Mouse (Mus musculus): ENCODE data around the gene Dmkn.
"Not testable (repeated sequence)": the region's sequence is repeated elsewhere in the genome, so short reads cannot be mapped to it uniquely, and the experiment has no call there.

The Dmkn gene

DNA sequence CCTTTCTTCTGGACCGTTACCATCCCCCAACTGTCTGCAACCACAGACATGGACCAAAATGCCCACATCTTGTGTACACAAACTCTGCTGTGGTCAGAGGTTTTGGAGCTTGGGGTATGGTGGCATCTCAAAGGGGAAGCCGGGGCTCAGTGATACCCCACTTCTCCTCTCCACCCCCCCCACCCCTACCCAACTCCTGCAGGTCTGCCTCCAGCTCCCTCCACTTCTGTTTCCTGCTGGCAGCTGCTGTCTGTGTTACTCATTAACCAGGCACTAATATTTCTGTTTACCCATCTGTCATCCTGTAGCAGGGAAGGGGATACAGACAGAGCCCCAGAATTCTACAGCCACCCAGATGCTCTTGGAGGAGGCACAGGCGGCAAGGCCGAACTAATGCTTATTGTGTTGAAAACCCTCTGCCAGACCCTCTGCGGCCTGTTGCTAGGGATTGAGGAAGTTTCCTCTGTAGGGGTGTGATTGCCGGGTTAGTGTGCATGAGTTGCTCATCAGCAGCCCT lies 48.8 kb downstream of the Dmkn start:
- no peak for DNase-seq (ENCODE audit: low spot score in 2 of 2)

DNA sequence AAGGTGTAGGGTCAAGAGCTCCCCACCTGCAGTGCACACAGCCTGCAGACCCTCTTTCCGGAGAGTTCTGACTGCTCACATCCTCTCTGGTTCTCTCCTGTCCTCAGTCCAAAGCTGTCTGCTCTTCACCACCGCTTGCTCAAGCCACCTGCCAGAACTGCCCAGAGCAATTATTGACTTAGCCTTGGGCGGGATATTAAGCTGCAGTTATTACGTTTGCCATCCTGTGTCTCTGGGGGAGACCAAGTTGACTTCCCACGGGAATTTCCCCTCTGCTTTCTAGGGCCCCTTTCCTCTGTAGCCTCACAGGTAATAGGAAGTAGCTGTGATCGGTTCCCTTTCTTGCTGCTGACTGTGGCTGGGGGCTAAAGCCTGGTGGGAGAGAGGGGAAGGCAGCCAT lies 56.6 kb downstream of the Dmkn start:
- DNase-seq (ENCODE audit: low spot score in 2 of 2) = no peak

DNA sequence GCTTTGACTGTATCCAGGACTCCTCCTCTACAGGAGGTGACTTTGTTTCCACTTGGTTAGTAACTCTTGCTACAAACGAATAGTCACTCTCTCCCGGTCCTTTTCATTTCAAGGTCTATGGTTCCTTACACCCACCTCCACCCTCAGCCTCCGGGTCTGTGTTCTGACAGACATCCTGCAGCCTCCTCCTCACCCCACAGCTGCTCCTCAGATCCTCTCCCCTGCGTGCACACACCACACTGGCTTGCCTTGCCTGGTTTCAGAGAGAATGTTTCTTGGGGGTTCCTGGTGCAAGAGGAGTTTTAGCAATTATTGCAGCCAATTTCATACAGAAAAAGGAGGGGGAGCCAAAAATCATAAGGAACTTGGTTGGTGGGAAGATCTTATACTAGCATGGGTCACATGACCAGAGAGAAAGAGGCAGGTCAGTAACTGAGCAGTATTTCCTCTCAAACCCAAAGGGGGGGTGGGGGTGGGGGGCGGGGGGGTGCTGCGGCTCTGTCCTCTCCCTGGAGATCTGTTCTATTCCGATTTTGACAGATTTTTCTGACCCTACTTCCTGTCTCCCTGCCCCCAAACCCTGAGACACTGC lies 57.4 kb downstream of the Dmkn start:
- no peak for DNase-seq (ENCODE audit: low spot score in 2 of 2)

GRCm38 (mm10) chr7:30821532-30821931 lies 58.0 kb downstream of the Dmkn start:
- DNase-seq (ENCODE audit: low spot score in 2 of 2) = no peak

DNA sequence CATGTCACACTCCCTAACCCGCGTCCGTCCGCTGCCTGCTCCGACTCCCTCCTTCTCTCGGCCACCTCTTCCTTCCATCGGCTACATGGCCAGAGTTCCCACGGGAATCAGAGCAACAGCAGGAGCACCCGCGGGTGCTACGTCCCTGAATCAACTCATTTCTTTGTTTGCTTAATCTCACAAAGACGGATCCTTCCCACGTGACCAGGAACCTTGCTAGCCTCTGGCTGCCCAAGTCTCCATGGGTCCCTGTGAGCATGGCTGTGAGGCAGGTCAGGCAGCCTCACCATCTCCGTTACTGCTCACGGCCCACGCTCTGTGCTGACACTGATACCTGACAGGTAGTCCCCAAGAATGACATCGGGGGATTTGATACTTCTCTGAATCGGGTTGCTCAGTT lies 60.1 kb downstream of the Dmkn start, which contains the start of gene Ffar2:
Ffar2 (minus strand) TSS at position 101 of the 400 bp plus-strand sequence.
- DNase-seq (ENCODE audit: low spot score in 2 of 2) = no peak

DNA sequence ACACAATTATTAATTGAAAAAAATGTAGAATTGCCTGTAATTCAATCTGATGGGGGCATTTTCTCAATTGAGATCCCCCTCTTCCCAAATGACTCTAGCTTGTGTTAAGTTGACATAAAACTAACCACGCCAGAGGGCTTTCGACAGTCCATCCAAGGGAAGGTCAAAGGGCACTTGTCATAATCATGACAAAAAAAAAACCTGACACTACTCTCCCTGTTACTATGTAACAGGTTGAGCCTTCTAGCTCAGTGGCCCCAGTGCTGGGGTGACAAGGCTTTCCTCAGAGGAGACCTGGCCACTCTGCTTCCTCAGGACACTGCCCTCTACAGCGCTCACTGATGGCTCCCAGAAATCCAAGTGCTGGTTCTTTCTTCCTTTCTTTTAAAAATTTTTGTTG lies 60.8 kb downstream of the Dmkn start:
- DNase-seq (ENCODE audit: low spot score in 2 of 2) = no peak

- DNase-seq (ENCODE audit: low spot score in 2 of 2) = no peak
These were observed 63.1 kb downstream of the Dmkn start for GRCm38 (mm10) chr7:30826660-30827059.

DNA sequence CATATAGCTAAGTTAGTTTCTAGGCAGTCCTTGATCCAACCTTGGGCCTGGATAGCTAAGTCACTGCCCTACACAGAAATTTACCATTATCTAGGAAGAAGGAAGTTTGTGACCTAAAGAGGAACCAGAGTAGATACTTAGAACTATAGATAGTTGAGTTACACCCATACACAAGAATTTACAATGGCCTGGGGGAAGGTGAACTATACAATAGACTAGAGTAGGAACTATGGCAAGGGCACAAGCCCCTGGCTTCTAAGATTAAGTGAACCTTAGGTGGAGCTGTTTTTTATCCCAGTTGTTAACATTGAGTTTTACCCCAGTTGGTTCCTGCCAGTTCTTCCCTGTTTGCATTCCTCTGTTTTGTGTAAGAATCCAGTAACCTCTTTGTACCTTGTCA lies 65.3 kb downstream of the Dmkn start:
- DNase-seq (ENCODE audit: low spot score in 2 of 2) = not testable (repeated sequence)

GRCm38 (mm10) chr7:30829428-30829827 lies 65.9 kb downstream of the Dmkn start:
- DNase-seq (ENCODE audit: low spot score in 2 of 2) = no peak

Data from urinary bladder, postnatal 4 days (tissue).